ENCODE assay signal across 29 mouse cellular contexts in the genomic region with DNA sequence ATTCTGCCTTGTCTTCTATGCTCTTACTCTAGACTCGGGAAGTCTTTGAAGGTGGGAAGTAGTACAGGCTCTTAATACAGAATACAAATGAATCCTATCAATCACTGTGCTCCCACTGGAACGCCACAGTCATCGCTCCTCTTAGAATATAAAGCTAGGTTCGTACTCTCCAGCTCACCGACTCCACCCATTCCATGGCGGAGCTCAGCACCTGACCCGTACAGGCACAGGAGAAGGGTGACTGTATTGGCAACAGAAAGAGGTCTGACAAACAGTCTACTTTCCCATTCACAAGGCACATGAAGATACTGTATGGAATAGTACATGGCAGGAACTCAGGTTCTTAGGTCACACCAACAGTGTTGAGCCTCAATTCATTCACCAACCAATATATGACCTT. TPM values are rescaled to one million over a fixed set of nuclear protein-coding genes. Genes with fewer than 3 reads are reported as not detected.
DNase-seq lines count a peak whose midpoint lies in the region; ATAC-seq and TF ChIP-seq lines count a peak whose summit lies in the region.
"Had no signal": no experiment of that assay in that cellular context is flagged by ENCODE, and none has a peak within 500 bp of the region (broad histone marks: within the 10 kb centered on the region; RNA-seq: fewer than 3 reads in every experiment).

No protein-coding gene starts in this region.

- H3K4me2 ChIP-seq in heart, embryonic 12.5 days = no peak overlapping the region
- H3K4me2 ChIP-seq in hindbrain, postnatal 0 days (ENCODE audit: low read depth, low read length) = no peak overlapping the region
- H3K4me2 ChIP-seq in neural tube, embryonic 14.5 days (ENCODE audit: low read depth, low read length) = no peak overlapping the region
- H3K4me2 ChIP-seq in neural tube, embryonic 15.5 days = no peak overlapping the region
- H3K4me2 ChIP-seq in hindbrain, embryonic 16.5 days (ENCODE audit: low read length) = no peak overlapping the region
- H3K4me2 ChIP-seq: forebrain, embryonic 12.5 days; kidney, embryonic 15.5 days; liver, embryonic 12.5 days; midbrain, embryonic 15.5 days; neural tube, embryonic 13.5 days had no signal

- no peak for ATAC-seq in heart, embryonic 12.5 days (ENCODE audit: insufficient number of reproducible peaks, low FRiP score)
- ATAC-seq in hindbrain, postnatal 0 days = no peak
- ATAC-seq in neural tube, embryonic 14.5 days (ENCODE audit: low read depth) = peak; percentile 36; the same call in 1 of the 2 replicates
- ATAC-seq in neural tube, embryonic 15.5 days (ENCODE audit: low FRiP score) = no peak
- peak; percentile 28; the same call in 1 of the 2 replicates for ATAC-seq in hindbrain, embryonic 16.5 days
- ATAC-seq: CD4-positive, CD25-positive, alpha-beta regulatory T cell, adult 4 months; liver, embryonic 12.5 days; liver, postnatal 0 days; midbrain, embryonic 15.5 days had no signal

- H3K4me1 ChIP-seq in heart, embryonic 12.5 days (replicated peaks) = peaks cover 64% of the 10 kb centered on the region
- H3K4me1 ChIP-seq in hindbrain, embryonic 10.5 days (replicated peaks) = peaks cover 68% of the 10 kb centered on the region
- H3K4me1 ChIP-seq in hindbrain, postnatal 0 days (ENCODE audit: insufficient read depth, low read length) = no peaks in the 10 kb centered on the region
- peaks cover 8% of the 10 kb centered on the region; the same call in 1 of the 2 replicates for H3K4me1 ChIP-seq in neural tube, embryonic 14.5 days (ENCODE audit: control insufficient read depth, insufficient read depth, low read length)
- H3K4me1 ChIP-seq in neural tube, embryonic 15.5 days = peaks cover 36% of the 10 kb centered on the region
- peaks cover 17% of the 10 kb centered on the region for H3K4me1 ChIP-seq in hindbrain, embryonic 16.5 days (ENCODE audit: control insufficient read depth, insufficient read depth, low read depth, low read length)

- H3K4me3 ChIP-seq in heart, embryonic 12.5 days = no peak overlapping the region
- H3K4me3 ChIP-seq in hindbrain, embryonic 10.5 days = no peak overlapping the region
- H3K4me3 ChIP-seq in hindbrain, postnatal 0 days (ENCODE audit: low read length) = no peak overlapping the region
- H3K4me3 ChIP-seq in neural tube, embryonic 14.5 days (ENCODE audit: low read depth, low read length) = no peak overlapping the region
- H3K4me3 ChIP-seq in neural tube, embryonic 15.5 days (replicated peaks) = no peak overlapping the region
- no peak overlapping the region for H3K4me3 ChIP-seq in hindbrain, embryonic 16.5 days (ENCODE audit: low read length)
- H3K4me3 ChIP-seq: erythroblast, embryonic 14.5 days; forebrain, embryonic 12.5 days; kidney, embryonic 15.5 days; liver, embryonic 12.5 days; midbrain, embryonic 15.5 days; neural tube, embryonic 13.5 days had no signal

- DNase-seq in heart, postnatal 4 days = no peak
- DNase-seq in hindbrain, embryonic 10.5 days (ENCODE audit: low spot score) = no peak
- no peak for DNase-seq in hindbrain, postnatal 0 days (ENCODE audit: low spot score)
- DNase-seq in urinary bladder, adult 2 months (ENCODE audit: low spot score) = no peak
- DNase-seq: adrenal gland, postnatal 36 days; cerebellum, adult 18-20 months; cerebellum, postnatal 10 days; gastrocnemius, postnatal 14 days; heart, adult 11 months; heart, postnatal 36 days; kidney, adult 18-20 months; kidney, postnatal 4 days; left cerebral cortex, postnatal 4 days; liver, postnatal 0 days; lung, postnatal 36 days; retina, postnatal 1 day; right cerebral cortex, postnatal 14 days; thymus, postnatal 4 days had no signal

- peaks cover 53% of the 10 kb centered on the region for H3K36me3 ChIP-seq in heart, embryonic 12.5 days
- H3K36me3 ChIP-seq in hindbrain, embryonic 10.5 days = peaks cover 67% of the 10 kb centered on the region
- peaks cover 10% of the 10 kb centered on the region for H3K36me3 ChIP-seq in hindbrain, postnatal 0 days (ENCODE audit: insufficient read depth, low read length)
- H3K36me3 ChIP-seq in neural tube, embryonic 14.5 days (ENCODE audit: control insufficient read depth, insufficient read depth, low read length) = peaks cover 27% of the 10 kb centered on the region; the same call in 1 of the 2 replicates
- H3K36me3 ChIP-seq in neural tube, embryonic 15.5 days = peaks cover 10% of the 10 kb centered on the region; the same call in 1 of the 2 replicates
- H3K36me3 ChIP-seq in hindbrain, embryonic 16.5 days (ENCODE audit: control insufficient read depth, insufficient read depth, low read length) = peaks cover 6% of the 10 kb centered on the region; the same call in 1 of the 2 replicates
- H3K36me3 ChIP-seq: midbrain, embryonic 15.5 days had no signal

- H3K27me3 ChIP-seq in heart, embryonic 12.5 days (replicated peaks) = no peaks in the 10 kb centered on the region
- H3K27me3 ChIP-seq in hindbrain, embryonic 10.5 days (ENCODE audit: insufficient read depth, poor library complexity, severe bottlenecking) = no peaks in the 10 kb centered on the region
- no peaks in the 10 kb centered on the region for H3K27me3 ChIP-seq in hindbrain, postnatal 0 days (ENCODE audit: insufficient read depth, low read length)
- no peaks in the 10 kb centered on the region for H3K27me3 ChIP-seq in neural tube, embryonic 14.5 days (ENCODE audit: control insufficient read depth, insufficient read depth, low read length)
- no peaks in the 10 kb centered on the region for H3K27me3 ChIP-seq in neural tube, embryonic 15.5 days (replicated peaks)
- no peaks in the 10 kb centered on the region for H3K27me3 ChIP-seq in hindbrain, embryonic 16.5 days (replicated peaks; ENCODE audit: control insufficient read depth, insufficient read depth, low read length)
- H3K27me3 ChIP-seq: kidney, embryonic 15.5 days; liver, embryonic 12.5 days; midbrain, embryonic 15.5 days; neural tube, embryonic 13.5 days had no signal

- H3K9ac ChIP-seq in heart, embryonic 12.5 days = no peak overlapping the region
- no peak overlapping the region for H3K9ac ChIP-seq in hindbrain, postnatal 0 days (replicated peaks; ENCODE audit: low read length)
- H3K9ac ChIP-seq in neural tube, embryonic 14.5 days (replicated peaks; ENCODE audit: low read depth, low read length) = no peak overlapping the region
- H3K9ac ChIP-seq in neural tube, embryonic 15.5 days (replicated peaks) = no peak overlapping the region
- H3K9ac ChIP-seq in hindbrain, embryonic 16.5 days (ENCODE audit: low read depth, low read length) = no peak overlapping the region
- H3K9ac ChIP-seq: forebrain, embryonic 12.5 days; kidney, embryonic 15.5 days; liver, embryonic 12.5 days; liver, postnatal 0 days; midbrain, embryonic 15.5 days; neural tube, embryonic 13.5 days had no signal

- no peaks in the 10 kb centered on the region for H3K9me3 ChIP-seq in heart, embryonic 12.5 days (replicated peaks)
- no peaks in the 10 kb centered on the region for H3K9me3 ChIP-seq in hindbrain, embryonic 10.5 days
- H3K9me3 ChIP-seq in hindbrain, postnatal 0 days (ENCODE audit: low read length) = no peaks in the 10 kb centered on the region
- no peaks in the 10 kb centered on the region for H3K9me3 ChIP-seq in neural tube, embryonic 14.5 days (ENCODE audit: control insufficient read depth, low read length)
- H3K9me3 ChIP-seq in neural tube, embryonic 15.5 days (replicated peaks) = no peaks in the 10 kb centered on the region
- no peaks in the 10 kb centered on the region for H3K9me3 ChIP-seq in hindbrain, embryonic 16.5 days (ENCODE audit: control insufficient read depth, low read length)
- H3K9me3 ChIP-seq: forebrain, embryonic 12.5 days; kidney, embryonic 15.5 days; liver, embryonic 12.5 days; midbrain, embryonic 15.5 days; neural tube, embryonic 13.5 days had no signal

- peak overlapping the region; percentile 65 for H3K27ac ChIP-seq in heart, embryonic 12.5 days (ENCODE audit: poor library complexity, severe bottlenecking)
- peak overlapping the region; percentile 53 for H3K27ac ChIP-seq in hindbrain, embryonic 10.5 days
- no peak overlapping the region for H3K27ac ChIP-seq in hindbrain, postnatal 0 days
- no peak overlapping the region for H3K27ac ChIP-seq in neural tube, embryonic 14.5 days (ENCODE audit: low read depth, low read length)
- H3K27ac ChIP-seq in neural tube, embryonic 15.5 days (replicated peaks) = no peak overlapping the region
- no peak overlapping the region for H3K27ac ChIP-seq in hindbrain, embryonic 16.5 days (ENCODE audit: low read depth, low read length)
- H3K27ac ChIP-seq: kidney, embryonic 15.5 days; midbrain, embryonic 15.5 days had no signal

- WGBS in heart, embryonic 12.5 days = 75% methylated on average over 7 of the region's 7 CpGs
- WGBS in hindbrain, embryonic 10.5 days = 75% methylated on average over 7 of the region's 7 CpGs
- WGBS in hindbrain, postnatal 0 days = 43% methylated on average over 7 of the region's 7 CpGs
- 41% methylated on average over 7 of the region's 7 CpGs for WGBS in neural tube, embryonic 14.5 days
- 41% methylated on average over 7 of the region's 7 CpGs for WGBS in neural tube, embryonic 15.5 days
- 42% methylated on average over 7 of the region's 7 CpGs for WGBS in hindbrain, embryonic 16.5 days

- no peak for TF ChIP-seq CTCF in hindbrain, postnatal 0 days (IDR thresholded peaks at IDR 0.05; ENCODE audit: low read depth)

RNA-seq across cellular contexts. Expression of gene Meis1, which starts 35.5 kb away (rescaled TPM):
- polyA plus RNA-seq in heart, embryonic 12.5 days (2016; fragmentation: Nextera tagmentation; extraction: Ambion mirVana) = 75.9 and 81.4 TPM in 2 replicates
- total RNA-seq in heart, postnatal 4 days (2021) = 10 to 100 TPM; 37.8 to 41.6 TPM
- 92.9 and 123 TPM in 2 replicates for polyA plus RNA-seq in hindbrain, embryonic 10.5 days (2016; fragmentation: Nextera tagmentation; extraction: Ambion mirVana)
- 89.3 and 99.4 TPM in 2 replicates for total RNA-seq in hindbrain, postnatal 0 days (2014; rRNA removed)
- polyA plus RNA-seq in hindbrain, postnatal 0 days (2015; fragmentation: Nextera tagmentation; extraction: Ambion mirVana) = 112 and 114 TPM in 2 replicates
- 170 and 186 TPM in 2 replicates for polyA plus RNA-seq in neural tube, embryonic 14.5 days (2014; fragmentation: Nextera tagmentation; extraction: Ambion mirVana)
- polyA plus RNA-seq in neural tube, embryonic 15.5 days (2015; fragmentation: Nextera tagmentation; extraction: Ambion mirVana) = 156 and 166 TPM in 2 replicates
- polyA plus RNA-seq in hindbrain, embryonic 16.5 days (2015; fragmentation: Nextera tagmentation; extraction: Ambion mirVana) = 182 and 183 TPM in 2 replicates
- polyA plus RNA-seq in urinary bladder, adult 2 months (2012; rRNA removed) = 127 and 134 TPM in 2 replicates

Comparison
In these comparisons a context has a peak if more than half of its experiments do, and no peak if none do; other contexts are left out.
1. ATAC-seq: peak in neural tube, embryonic 14.5 days (single experiment) and hindbrain, embryonic 16.5 days (single experiment); none in heart, embryonic 12.5 days (single experiment), hindbrain, postnatal 0 days (single experiment) and neural tube, embryonic 15.5 days (single experiment).
2. H3K27ac ChIP-seq: peak in heart, embryonic 12.5 days (single experiment) and hindbrain, embryonic 10.5 days (single experiment); none in hindbrain, postnatal 0 days (single experiment), neural tube, embryonic 14.5 days (single experiment), neural tube, embryonic 15.5 days (single experiment) and hindbrain, embryonic 16.5 days (single experiment).